Comparison of ENCODE assay signal across 25 mouse cellular contexts in genomic region chr5:149112559-149112958, GRCm38 (mm10).
DNase-seq lines count a peak whose midpoint lies in the region; ATAC-seq and TF ChIP-seq lines count a peak whose summit lies in the region.
"Had no signal": no experiment of that assay in that cellular context is flagged by ENCODE, and none has a peak within 500 bp of the region (broad histone marks: within the 10 kb centered on the region; RNA-seq: fewer than 3 reads in every experiment).

No protein-coding gene starts in this region.

- H3K4me3 ChIP-seq in E14TG2a.4 (replicated peaks; ENCODE audit: low read length), result peak overlapping the region; percentile 80
- no peak overlapping the region for H3K4me3 ChIP-seq in neural tube, embryonic 15.5 days (replicated peaks)
- H3K4me3 ChIP-seq: embryonic facial prominence, embryonic 10.5 days; embryonic facial prominence, embryonic 12.5 days; forebrain, embryonic 13.5 days; forebrain, embryonic 15.5 days had no signal

- ATAC-seq in neural tube, embryonic 15.5 days (ENCODE audit: low FRiP score), result no peak
- ATAC-seq: CD4-positive, CD25-positive, alpha-beta regulatory T cell, adult 4 months; forebrain, embryonic 13.5 days; forebrain, embryonic 15.5 days; forebrain, postnatal 0 days; Patski had no signal

- no peak overlapping the region for H3K4me2 ChIP-seq in neural tube, embryonic 15.5 days
- H3K4me2 ChIP-seq: embryonic facial prominence, embryonic 12.5 days; forebrain, embryonic 13.5 days; forebrain, embryonic 15.5 days had no signal

- H3K36me3 ChIP-seq in E14TG2a.4 (ENCODE audit: insufficient read depth, low read length), result no peaks in the 10 kb centered on the region
- H3K36me3 ChIP-seq in neural tube, embryonic 15.5 days, result no peaks in the 10 kb centered on the region
- H3K36me3 ChIP-seq: embryonic facial prominence, embryonic 10.5 days; embryonic facial prominence, embryonic 12.5 days; forebrain, embryonic 15.5 days; G1E had no signal

- no peak overlapping the region for H3K27ac ChIP-seq in neural tube, embryonic 15.5 days (replicated peaks)
- H3K27ac ChIP-seq: embryonic facial prominence, embryonic 10.5 days; embryonic facial prominence, embryonic 12.5 days; forebrain, embryonic 13.5 days; forebrain, embryonic 15.5 days had no signal

- no peak for TF ChIP-seq CTCF in E14TG2a.4 (conservative IDR thresholded peaks at IDR 0.05; ENCODE audit: low read length)

- no peak overlapping the region for H3K9ac ChIP-seq in neural tube, embryonic 15.5 days (replicated peaks)
- H3K9ac ChIP-seq: embryonic facial prominence, embryonic 12.5 days; forebrain, embryonic 13.5 days; forebrain, embryonic 15.5 days; forebrain, postnatal 0 days had no signal

- no peaks in the 10 kb centered on the region for H3K27me3 ChIP-seq in E14TG2a.4 (ENCODE audit: insufficient read depth, low read length)
- H3K27me3 ChIP-seq in neural tube, embryonic 15.5 days (replicated peaks), result no peaks in the 10 kb centered on the region
- H3K27me3 ChIP-seq: CH12.LX; embryonic facial prominence, embryonic 12.5 days; forebrain, embryonic 13.5 days; forebrain, embryonic 15.5 days; Patski had no signal

- DNase-seq in ES-CJ7 (ENCODE audit: low read depth, low spot score) (peak; percentile 96), R1 (ENCODE audit: low read depth, low spot score) (peak; percentile 96), ZHBTc4 (ENCODE audit: low read depth, low spot score) (peak; percentile 95)
- DNase-seq in retina, postnatal 1 day, result no peak
- DNase-seq in kidney, postnatal 10 days, result no peak
- DNase-seq: adrenal gland, adult 2 months; adrenal gland, postnatal 10 days; adrenal gland, postnatal 25 days; B cell, adult 2 months; cerebellum, adult 11 months; cerebellum, adult 18-20 months; cerebellum, adult 8-10 months; cerebellum, adult 9-11 months; cerebellum, postnatal 25 days; forebrain, postnatal 0 days had no signal

- 86% methylated on average over 5 of the region's 5 CpGs for WGBS in neural tube, embryonic 15.5 days

- no peaks in the 10 kb centered on the region for H3K9me3 ChIP-seq in E14TG2a.4 (ENCODE audit: low read length)
- H3K9me3 ChIP-seq in neural tube, embryonic 15.5 days (replicated peaks), result no peaks in the 10 kb centered on the region
- H3K9me3 ChIP-seq: embryonic facial prominence, embryonic 10.5 days; embryonic facial prominence, embryonic 12.5 days; forebrain, embryonic 13.5 days; forebrain, embryonic 15.5 days; G1E had no signal

- peaks cover 75% of the 10 kb centered on the region for H3K4me1 ChIP-seq in E14TG2a.4 (replicated peaks; ENCODE audit: low read depth, low read length)
- H3K4me1 ChIP-seq in neural tube, embryonic 15.5 days, result peaks cover 5% of the 10 kb centered on the region
- H3K4me1 ChIP-seq: forebrain, embryonic 13.5 days; forebrain, embryonic 15.5 days had no signal

Comparison
In these comparisons a context has a peak if more than half of its experiments do, and no peak if none do; other contexts are left out.
1. DNase-seq: peak in ES-CJ7 (single experiment), R1 (single experiment) and ZHBTc4 (single experiment); none in retina, postnatal 1 day (single experiment) and kidney, postnatal 10 days (single experiment).